Mouse (Mus musculus) embryonic fibroblast, embryonic 13.5 days (primary cell): Measurements from ENCODE around the gene Npm1.

Experiments used
- CTCF ChIP-seq: IDR thresholded peaks from 2 replicates; pipeline ENCODE4 v1.5.1; 2011; ENCODE audit warnings: mild to moderate bottlenecking, control low read depth, low read length, moderate library complexity, borderline replicate concordance; ENCODE audit not compliant: insufficient read depth
- POLR2A ChIP-seq: IDR thresholded peaks from 2 replicates; pipeline ENCODE4 v1.6.1; 2011; ENCODE audit warnings: low read depth, mild to moderate bottlenecking, control low read depth, low read length, moderate library complexity

- TF ChIP-seq CTCF (no peak), POLR2A (no peak)
Measured at GRCm38 (mm10) chr11:33193695-33194094, 30.7 kb upstream of the Npm1 start.
